Mouse (Mus musculus): ENCODE measurements around the gene Rad51b. TPM values are rescaled to one million over a fixed set of nuclear protein-coding genes. Genes with fewer than 3 reads are reported as not detected.
A peak's percentile ranks its signal among the peaks of the same experiment; 100 is the strongest.

Rad51b gene
- polyA plus RNA-seq, 1 experiment from 2014 or later: 1.3 TPM

DNA sequence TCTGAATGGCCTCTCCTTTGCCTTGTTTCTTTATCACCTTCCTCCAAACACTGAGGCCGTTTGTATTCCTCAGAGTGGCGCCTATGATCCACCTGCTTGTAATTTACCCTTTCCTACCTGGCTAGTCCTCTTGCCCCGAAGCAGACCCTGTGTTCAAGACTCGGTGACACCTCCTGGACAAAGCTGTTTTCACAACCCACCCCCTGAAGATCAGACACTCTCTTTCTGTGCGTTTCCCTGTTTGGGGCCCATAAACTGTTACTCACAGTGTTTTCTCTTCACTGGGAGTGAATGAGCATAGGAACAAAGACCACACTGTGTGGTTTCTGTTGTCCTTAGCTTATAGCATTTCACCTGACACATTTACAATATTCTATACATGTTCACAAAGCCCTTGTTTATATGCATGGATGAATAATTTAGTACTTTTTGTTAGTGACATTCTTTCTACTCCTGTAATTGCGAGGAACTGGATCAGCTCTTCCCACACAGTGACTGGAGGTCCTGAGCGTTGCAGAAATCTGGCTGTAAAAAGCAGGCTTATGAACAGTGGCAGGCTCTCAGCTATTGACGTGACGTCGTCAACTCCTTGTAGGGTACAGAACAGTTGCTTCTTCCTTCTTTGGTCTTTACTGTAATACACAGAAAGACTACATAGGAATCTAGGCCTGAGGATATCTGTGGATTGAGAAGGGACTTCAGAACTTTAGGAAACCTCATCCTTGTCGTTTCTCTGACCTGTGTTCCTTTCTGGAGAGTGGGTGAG lies 408.6 kb downstream of the Rad51b start:
- 0 out of 2 replicates have a peak overlapping the region, but pooled peaks have one; percentile 5 for H3K27ac ChIP-seq
- WGBS: 45% methylated on average over 11 of the region's 11 CpGs
- peaks cover 36% of the 10 kb centered on the region for H3K4me1 ChIP-seq

GRCm38 (mm10) chr12:79707565-79708422 lies 410.7 kb downstream of the Rad51b start:
- ATAC-seq (replicated peaks): 0 out of 2 replicates have a peak, but pooled peaks have one; percentile 39
- Histone ChIP-seq H3K9ac (no peak overlapping the region), H3K4me2 (no peak overlapping the region), H3K36me3 (replicated peaks) (no peaks in the 10 kb centered on the region), H3K27ac (0 out of 2 replicates have a peak overlapping the region, but pooled peaks have one; percentile 11), H3K27me3 (replicated peaks) (no peaks in the 10 kb centered on the region), H3K4me1 (peaks cover 36% of the 10 kb centered on the region), H3K9me3 (no peaks in the 10 kb centered on the region), H3K4me3 (no peak overlapping the region)
- WGBS: 58% methylated on average over 9 of the region's 9 CpGs

More for the DNA sequence above, 408.6 kb downstream of the Rad51b start:
- ATAC-seq (replicated peaks): no peak
- Histone ChIP-seq H3K36me3 (replicated peaks) (no peaks in the 10 kb centered on the region), H3K27me3 (replicated peaks) (no peaks in the 10 kb centered on the region), H3K4me3 (no peak overlapping the region), H3K9ac (no peak overlapping the region), H3K4me2 (no peak overlapping the region), H3K9me3 (no peaks in the 10 kb centered on the region)

DNA sequence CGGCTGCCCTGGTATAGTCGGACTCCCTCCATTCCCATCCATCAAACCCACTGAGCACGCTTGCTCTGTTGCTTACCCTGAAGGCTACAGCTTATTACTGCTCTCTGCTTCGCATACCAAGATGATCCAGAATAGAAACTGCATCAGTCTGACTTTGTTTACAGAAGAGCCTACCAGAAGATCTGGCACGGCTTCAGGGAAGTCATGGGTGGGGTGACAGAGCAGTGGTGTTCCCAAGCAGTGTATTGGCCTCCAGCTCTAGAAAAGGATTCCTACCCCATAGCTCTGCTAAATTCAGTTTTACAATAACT lies 411.3 kb downstream of the Rad51b start:
- 0 out of 2 replicates have a peak, but pooled peaks have one; percentile 27 for ATAC-seq (replicated peaks)
- no peaks in the 10 kb centered on the region for H3K36me3 ChIP-seq (replicated peaks)
- H3K9ac ChIP-seq: no peak overlapping the region
- 67% methylated on average over 5 of the region's 5 CpGs for WGBS
- no peaks in the 10 kb centered on the region for H3K27me3 ChIP-seq (replicated peaks)
- H3K4me1 ChIP-seq: peaks cover 36% of the 10 kb centered on the region
- H3K4me3 ChIP-seq: no peak overlapping the region
- H3K27ac ChIP-seq: no peak overlapping the region
- H3K9me3 ChIP-seq: no peaks in the 10 kb centered on the region
- no peak overlapping the region for H3K4me2 ChIP-seq

DNA sequence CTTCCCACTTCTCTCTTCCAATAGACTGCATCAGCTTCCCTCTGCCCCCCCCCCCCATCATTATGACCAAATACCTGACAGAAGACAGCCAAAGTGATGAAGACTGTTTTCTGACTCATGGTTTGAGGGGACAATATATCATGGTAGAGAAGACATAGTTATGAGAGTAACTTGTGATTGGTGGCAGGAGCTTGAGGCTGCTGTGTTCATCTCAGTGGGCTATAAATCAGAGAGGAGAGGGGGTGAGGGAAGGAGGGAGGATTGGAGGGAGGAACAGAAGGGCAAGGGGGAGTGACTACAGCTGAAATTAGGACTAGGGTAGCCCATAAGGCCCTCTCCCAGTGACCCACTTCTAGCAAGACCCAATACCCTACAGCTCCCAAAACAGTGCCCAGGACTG lies 416.2 kb downstream of the Rad51b start:
- no peak for ATAC-seq (replicated peaks)
- Histone ChIP-seq H3K4me1 (peaks cover 18% of the 10 kb centered on the region), H3K27ac (no peak overlapping the region), H3K36me3 (replicated peaks) (no peaks in the 10 kb centered on the region), H3K9ac (no peak overlapping the region), H3K4me3 (no peak overlapping the region), H3K4me2 (no peak overlapping the region), H3K27me3 (replicated peaks) (no peaks in the 10 kb centered on the region), H3K9me3 (no peaks in the 10 kb centered on the region)

GRCm38 (mm10) chr12:79714484-79714883 lies 417.4 kb downstream of the Rad51b start:
- WGBS: 63% methylated on average over 6 of the region's 6 CpGs
- Histone ChIP-seq H3K4me1 (peaks cover 11% of the 10 kb centered on the region), H3K36me3 (replicated peaks) (no peaks in the 10 kb centered on the region), H3K9me3 (no peaks in the 10 kb centered on the region), H3K9ac (no peak overlapping the region), H3K27ac (no peak overlapping the region), H3K27me3 (replicated peaks) (no peaks in the 10 kb centered on the region), H3K4me2 (no peak overlapping the region), H3K4me3 (no peak overlapping the region)
- no peak for ATAC-seq (replicated peaks)

GRCm38 (mm10) chr12:79715506-79716345 lies 418.6 kb downstream of the Rad51b start:
- H3K9me3 ChIP-seq: no peaks in the 10 kb centered on the region
- H3K27me3 ChIP-seq (replicated peaks): no peaks in the 10 kb centered on the region
- no peak overlapping the region for H3K9ac ChIP-seq
- peak overlapping the region; percentile 63 for H3K27ac ChIP-seq
- no peak overlapping the region for H3K4me3 ChIP-seq
- WGBS: 21% methylated on average over 12 of the region's 12 CpGs
- no peaks in the 10 kb centered on the region for H3K36me3 ChIP-seq (replicated peaks)
- ATAC-seq (replicated peaks): no peak; the same call in 1 of the 2 replicates
- H3K4me2 ChIP-seq: peak overlapping the region; percentile 15; the same call in 1 of the 2 replicates
- peaks cover 16% of the 10 kb centered on the region for H3K4me1 ChIP-seq

- Histone ChIP-seq H3K4me3 (no peak overlapping the region), H3K27me3 (replicated peaks) (no peaks in the 10 kb centered on the region), H3K27ac (peak overlapping the region; percentile 73), H3K9ac (no peak overlapping the region), H3K4me1 (peaks cover 16% of the 10 kb centered on the region), H3K4me2 (no peak overlapping the region), H3K9me3 (no peaks in the 10 kb centered on the region), H3K36me3 (replicated peaks) (no peaks in the 10 kb centered on the region)
- peak; percentile 86 for ATAC-seq (replicated peaks)
- WGBS: 4% methylated on average over 10 of the region's 10 CpGs
Measured at GRCm38 (mm10) chr12:79719091-79719846, 422.2 kb downstream of the Rad51b start.

DNA sequence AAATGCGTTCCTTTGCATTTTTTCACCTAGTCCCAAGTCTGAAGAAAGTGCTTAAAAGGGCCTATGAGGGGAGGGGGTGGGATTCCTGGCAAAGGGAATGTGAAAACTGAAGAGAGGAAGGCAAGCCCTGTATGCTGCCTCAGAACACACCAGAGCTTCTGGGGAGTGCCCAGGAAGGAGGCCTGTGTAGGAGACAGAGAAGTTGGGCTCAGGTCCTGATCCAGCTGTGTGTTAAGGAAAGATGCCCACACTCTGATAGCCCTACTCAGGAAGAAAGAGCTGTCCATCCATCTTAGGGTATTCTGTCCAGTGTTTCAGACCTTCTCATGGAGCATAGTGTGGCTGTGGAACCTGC lies 422.7 kb downstream of the Rad51b start:
- no peak overlapping the region for H3K4me3 ChIP-seq
- no peaks in the 10 kb centered on the region for H3K36me3 ChIP-seq (replicated peaks)
- H3K27ac ChIP-seq: peak overlapping the region; percentile 73
- H3K9ac ChIP-seq: no peak overlapping the region
- peaks cover 16% of the 10 kb centered on the region for H3K4me1 ChIP-seq
- H3K4me2 ChIP-seq: no peak overlapping the region
- ATAC-seq (replicated peaks): peak; percentile 40; the same call in 1 of the 2 replicates
- no peaks in the 10 kb centered on the region for H3K9me3 ChIP-seq
- H3K27me3 ChIP-seq (replicated peaks): no peaks in the 10 kb centered on the region
- 5% methylated on average over 1 of the region's 1 CpGs for WGBS

GRCm38 (mm10) chr12:79724875-79725274 lies 427.8 kb downstream of the Rad51b start:
- no peak for ATAC-seq (replicated peaks)
- H3K9ac ChIP-seq: no peak overlapping the region
- no peaks in the 10 kb centered on the region for H3K36me3 ChIP-seq (replicated peaks)
- 0 out of 2 replicates have a peak, but pooled peaks cover 4% of the 10 kb centered on the region for H3K9me3 ChIP-seq
- H3K4me3 ChIP-seq: no peak overlapping the region
- H3K27ac ChIP-seq: no peak overlapping the region
- no peak overlapping the region for H3K4me2 ChIP-seq
- H3K27me3 ChIP-seq (replicated peaks): no peaks in the 10 kb centered on the region
- H3K4me1 ChIP-seq: 0 out of 2 replicates have a peak, but pooled peaks cover under 1% of the 10 kb centered on the region

GRCm38 (mm10) chr12:79725711-79726110 lies 428.6 kb downstream of the Rad51b start:
- Histone ChIP-seq H3K4me3 (no peak overlapping the region), H3K27me3 (replicated peaks) (no peaks in the 10 kb centered on the region), H3K9ac (no peak overlapping the region), H3K9me3 (0 out of 2 replicates have a peak, but pooled peaks cover 4% of the 10 kb centered on the region), H3K27ac (no peak overlapping the region), H3K36me3 (replicated peaks) (no peaks in the 10 kb centered on the region), H3K4me1 (no peaks in the 10 kb centered on the region), H3K4me2 (no peak overlapping the region)
- no peak for ATAC-seq (replicated peaks)

DNA sequence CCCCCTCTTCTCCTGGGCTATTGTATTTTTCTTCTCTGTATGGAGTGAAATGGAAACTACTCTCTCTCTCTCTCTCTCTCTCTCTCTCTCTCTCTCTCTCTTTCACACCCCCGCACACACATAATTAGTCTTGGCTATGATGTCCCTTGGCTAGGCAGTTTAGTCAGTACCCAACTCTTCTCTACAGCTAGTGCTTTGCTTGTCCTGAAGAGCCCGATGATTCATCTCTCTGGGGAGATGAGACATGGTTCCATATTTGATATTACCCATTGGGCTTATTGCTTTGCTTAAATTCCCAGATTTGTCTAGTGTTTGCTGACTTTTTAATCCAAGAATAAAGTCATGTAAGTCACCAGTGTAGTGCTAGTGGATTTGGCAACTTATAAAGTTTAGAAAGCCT lies 429.0 kb downstream of the Rad51b start:
- Histone ChIP-seq H3K4me2 (no peak overlapping the region), H3K9ac (no peak overlapping the region), H3K4me3 (no peak overlapping the region), H3K36me3 (replicated peaks) (no peaks in the 10 kb centered on the region), H3K4me1 (no peaks in the 10 kb centered on the region), H3K27ac (no peak overlapping the region), H3K27me3 (replicated peaks) (no peaks in the 10 kb centered on the region), H3K9me3 (0 out of 2 replicates have a peak, but pooled peaks cover 4% of the 10 kb centered on the region)
- no peak for ATAC-seq (replicated peaks)
- 90% methylated on average over 2 of the region's 2 CpGs for WGBS

Measured in midbrain, embryonic 15.5 days (tissue).